Mouse (Mus musculus): ENCODE results near the gene Fam102b.

The Fam102b gene

GRCm38 (mm10) chr3:109027515-109027987 lies at the start of gene Fam102b:
Gene Fam102b (minus strand): TSS chr3:109027607.
- peak; percentile 81 for DNase-seq (ENCODE audit: low spot score)

- no peak for DNase-seq (ENCODE audit: low spot score)
Measured at GRCm38 (mm10) chr3:109062989-109063388, 35.6 kb upstream of the Fam102b start.

- DNase-seq (ENCODE audit: low spot score): no peak
Measured at GRCm38 (mm10) chr3:109062391-109062790, 35.0 kb upstream of the Fam102b start.

- DNase-seq (ENCODE audit: low spot score): no peak
Measured at GRCm38 (mm10) chr3:109059903-109060302, 32.5 kb upstream of the Fam102b start.

GRCm38 (mm10) chr3:109051946-109052331 lies 24.5 kb upstream of the Fam102b start:
- DNase-seq (ENCODE audit: low spot score): no peak

- no peak for DNase-seq (ENCODE audit: low spot score)
Measured at GRCm38 (mm10) chr3:109051056-109051945, 23.9 kb upstream of the Fam102b start.

GRCm38 (mm10) chr3:109047707-109048283 lies 20.4 kb upstream of the Fam102b start:
- DNase-seq (ENCODE audit: low spot score): no peak

GRCm38 (mm10) chr3:109046428-109046827 lies 19.0 kb upstream of the Fam102b start:
- no peak for DNase-seq (ENCODE audit: low spot score)

GRCm38 (mm10) chr3:109043395-109043794 lies 16.0 kb upstream of the Fam102b start:
- no peak for DNase-seq (ENCODE audit: low spot score)

GRCm38 (mm10) chr3:109040908-109041307 lies 13.5 kb upstream of the Fam102b start:
- DNase-seq (ENCODE audit: low spot score): no peak

- no peak for DNase-seq (ENCODE audit: low spot score)
Measured at GRCm38 (mm10) chr3:109034411-109034810, 7.0 kb upstream of the Fam102b start.

GRCm38 (mm10) chr3:109032306-109032705 lies 4.9 kb upstream of the Fam102b start:
- no peak for DNase-seq (ENCODE audit: low spot score)

- DNase-seq (ENCODE audit: low spot score): no peak
Measured at GRCm38 (mm10) chr3:109031626-109032025, 4.2 kb upstream of the Fam102b start.

- DNase-seq (ENCODE audit: low spot score): no peak
Measured at GRCm38 (mm10) chr3:109030817-109031216, 3.4 kb upstream of the Fam102b start.

- no peak for DNase-seq (ENCODE audit: low spot score)
Measured at GRCm38 (mm10) chr3:109029661-109030060, 2.3 kb upstream of the Fam102b start.

- peak; percentile 37 for DNase-seq (ENCODE audit: low spot score)
Measured at GRCm38 (mm10) chr3:109026991-109027470, 376 bp downstream of the Fam102b start.

- DNase-seq (ENCODE audit: low spot score): no peak
Measured at GRCm38 (mm10) chr3:109026462-109026990, 881 bp downstream of the Fam102b start.

- DNase-seq (ENCODE audit: low spot score): peak; percentile 41
Measured at GRCm38 (mm10) chr3:109025579-109025978, 1.8 kb downstream of the Fam102b start.

GRCm38 (mm10) chr3:109023066-109023465 lies 4.3 kb downstream of the Fam102b start:
- DNase-seq (ENCODE audit: low spot score): no peak

GRCm38 (mm10) chr3:109021720-109022516 lies 5.5 kb downstream of the Fam102b start:
- DNase-seq (ENCODE audit: low spot score): no peak

GRCm38 (mm10) chr3:109018336-109018735 lies 9.1 kb downstream of the Fam102b start:
- DNase-seq (ENCODE audit: low spot score): no peak

GRCm38 (mm10) chr3:109012595-109012994 lies 14.8 kb downstream of the Fam102b start:
- DNase-seq (ENCODE audit: low spot score): no peak
